Mouse (Mus musculus) olfactory bulb, adult 2 months (tissue): ENCODE results near the gene Arap1.

Experiments used
- CTCF ChIP-seq: fragments of 200-500 bp; IDR thresholded peaks from 2 replicates; pipeline ENCODE4 v1.5.1; 2012; ENCODE audit warnings: low read depth, mild to moderate bottlenecking, low read length, moderate library complexity; ENCODE audit not compliant: insufficient read depth
- POLR2A ChIP-seq: fragments of 200-500 bp; IDR thresholded peaks from 2 replicates; pipeline ENCODE4 v1.6.1; 2012; ENCODE audit warnings: mild to moderate bottlenecking, low read depth, low read length, moderate library complexity; ENCODE audit not compliant: insufficient read depth

DNA sequence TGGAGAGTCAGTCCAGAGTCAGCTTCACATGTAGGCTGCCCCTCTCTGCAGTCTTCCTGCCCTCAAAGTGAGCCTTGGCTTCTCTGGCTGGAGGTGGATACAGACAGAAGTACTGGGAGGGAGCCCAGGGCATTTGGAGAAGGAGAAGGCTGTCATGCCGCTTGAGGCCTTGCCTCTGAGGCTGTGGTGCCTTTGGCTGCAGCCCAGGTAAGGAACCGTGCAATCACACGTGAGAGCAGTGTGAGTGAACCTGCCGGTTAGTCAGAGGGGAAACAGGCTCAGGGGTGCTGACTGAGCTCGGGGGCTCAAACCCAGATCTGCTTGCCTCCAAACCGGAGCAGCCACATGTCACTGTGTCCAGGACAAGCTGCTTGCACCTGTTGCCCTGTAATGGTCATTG, 33.6 kb downstream of the Arap1 start:
- TF ChIP-seq CTCF (no peak), POLR2A (no peak)
